Mouse (Mus musculus) hindbrain, embryonic 13.5 days (tissue): ENCODE data around the gene Fam72a. TPM values are rescaled to one million over a fixed set of nuclear protein-coding genes. Genes with fewer than 3 reads are reported as not detected.

Source experiments
- ATAC-seq: fragments of 200-750 bp; cut with Nextera tagmentation; 2 replicates; pipeline ENCODE4 v1.8.0; 2017; ENCODE audit warnings: moderate TSS enrichment; ENCODE audit not compliant: low FRiP score
- H3K27ac ChIP-seq: fragments of 300-500 bp; sonication (generic); 2 replicates; pipeline ENCODE4 v1.5.1; 2015; ENCODE audit warnings: inconsistent platforms, mild to moderate bottlenecking, moderate library complexity
- H3K27me3 ChIP-seq: fragments of 300-500 bp; sonication (generic); 2 replicates; pipeline ENCODE4 v1.6.1; 2015; ENCODE audit warnings: mild to moderate bottlenecking, inconsistent platforms
- H3K36me3 ChIP-seq: fragments of 300-500 bp; sonication (generic); 2 replicates; pipeline ENCODE4 v1.6.1; 2015; ENCODE audit warnings: mild to moderate bottlenecking, inconsistent platforms
- H3K4me1 ChIP-seq: fragments of 300-500 bp; sonication (generic); replicated peaks from 2 replicates; pipeline ENCODE4 v1.6.1; 2015; ENCODE audit warnings: inconsistent platforms
- H3K4me2 ChIP-seq: fragments of 300-500 bp; sonication (generic); 2 replicates; pipeline ENCODE4 v1.6.1; 2015; ENCODE audit warnings: inconsistent platforms, mild to moderate bottlenecking, moderate library complexity
- H3K4me3 ChIP-seq: fragments of 300-500 bp; sonication (generic); 2 replicates; pipeline ENCODE4 v1.5.1; 2015; ENCODE audit warnings: mild to moderate bottlenecking, inconsistent platforms
- H3K9ac ChIP-seq: fragments of 300-500 bp; sonication (generic); 2 replicates; pipeline ENCODE4 v1.6.1; 2015; ENCODE audit warnings: mild to moderate bottlenecking, inconsistent platforms
- H3K9me3 ChIP-seq: fragments of 300-500 bp; sonication (generic); 2 replicates; pipeline ENCODE4 v1.6.1; 2016; ENCODE audit warnings: inconsistent platforms
- whole genome bisulfite sequencing: fragments of 180-500 bp; shearing (Covaris S2); methylation state at CpG from one replicate; pipeline ENCODE4 v1.1.7; 2015; 5-methylcytosine and 5-hydroxymethylcytosine counted together
- polyA plus RNA-seq: library from polyadenylated mRNA; unstranded; fragments of >200 nt; fragmentation: Nextera tagmentation; extraction: Ambion mirVana; gene quantifications from 2 replicates; pipeline ENCODE4 v1.2.1, GENCODE M21; 2015

The Fam72a gene
- polyA plus RNA-seq, 1 experiment from 2014 or later = 1.1 TPM

GRCm38 (mm10) chr1:131511131-131511530, 16.6 kb upstream of the Fam72a start:
- no peaks in the 10 kb centered on the region for H3K9me3 ChIP-seq
- no peak overlapping the region for H3K9ac ChIP-seq
- no peak overlapping the region for H3K27ac ChIP-seq
- no peak overlapping the region for H3K4me2 ChIP-seq
- 0 out of 2 replicates have a peak, but pooled peaks cover 3% of the 10 kb centered on the region for H3K4me1 ChIP-seq
- no peaks in the 10 kb centered on the region for H3K27me3 ChIP-seq
- H3K4me3 ChIP-seq = no peak overlapping the region
- no peak for ATAC-seq
- no peaks in the 10 kb centered on the region for H3K36me3 ChIP-seq

GRCm38 (mm10) chr1:131511661-131512500, 15.8 kb upstream of the Fam72a start:
- H3K4me2 ChIP-seq = no peak overlapping the region
- no peak overlapping the region for H3K27ac ChIP-seq
- ATAC-seq = no peak
- no peaks in the 10 kb centered on the region for H3K27me3 ChIP-seq
- WGBS = 76% methylated on average over 3 of the region's 3 CpGs
- no peaks in the 10 kb centered on the region for H3K9me3 ChIP-seq
- no peak overlapping the region for H3K4me3 ChIP-seq
- H3K36me3 ChIP-seq = no peaks in the 10 kb centered on the region
- 0 out of 2 replicates have a peak, but pooled peaks cover 3% of the 10 kb centered on the region for H3K4me1 ChIP-seq
- no peak overlapping the region for H3K9ac ChIP-seq

GRCm38 (mm10) chr1:131513136-131513535, 14.6 kb upstream of the Fam72a start:
- 94% methylated on average over 2 of the region's 2 CpGs for WGBS
- Histone ChIP-seq H3K9me3 (no peaks in the 10 kb centered on the region), H3K4me1 (0 out of 2 replicates have a peak, but pooled peaks cover 3% of the 10 kb centered on the region), H3K36me3 (no peaks in the 10 kb centered on the region), H3K27ac (no peak overlapping the region), H3K4me3 (no peak overlapping the region), H3K27me3 (no peaks in the 10 kb centered on the region), H3K4me2 (no peak overlapping the region), H3K9ac (no peak overlapping the region)
- ATAC-seq = no peak

- WGBS = 83% methylated on average over 1 of the region's 1 CpGs
- Histone ChIP-seq H3K9me3 (no peaks in the 10 kb centered on the region), H3K4me2 (no peak overlapping the region), H3K4me1 (0 out of 2 replicates have a peak, but pooled peaks cover 3% of the 10 kb centered on the region), H3K36me3 (no peaks in the 10 kb centered on the region), H3K27ac (no peak overlapping the region), H3K9ac (no peak overlapping the region), H3K4me3 (no peak overlapping the region), H3K27me3 (no peaks in the 10 kb centered on the region)
- ATAC-seq = no peak
These were observed 13.5 kb upstream of the Fam72a start for GRCm38 (mm10) chr1:131514197-131514596.

GRCm38 (mm10) chr1:131516588-131516987, 11.1 kb upstream of the Fam72a start:
- 94% methylated on average over 3 of the region's 3 CpGs for WGBS

GRCm38 (mm10) chr1:131523794-131524193, 3.9 kb upstream of the Fam72a start:
- peak overlapping the region; percentile 92 for H3K4me2 ChIP-seq
- H3K27ac ChIP-seq = no peak overlapping the region
- H3K4me1 ChIP-seq = peaks cover 55% of the 10 kb centered on the region
- H3K9me3 ChIP-seq = no peaks in the 10 kb centered on the region
- H3K4me3 ChIP-seq = peak overlapping the region; percentile 77
- no peaks in the 10 kb centered on the region for H3K36me3 ChIP-seq
- WGBS = 33% methylated on average over 3 of the region's 3 CpGs
- H3K9ac ChIP-seq = peak overlapping the region; percentile 87
- H3K27me3 ChIP-seq = no peaks in the 10 kb centered on the region
- ATAC-seq = no peak

More at GRCm38 (mm10) chr1:131516588-131516987, 11.1 kb upstream of the Fam72a start:
- H3K27me3 ChIP-seq = no peaks in the 10 kb centered on the region
- no peak overlapping the region for H3K4me3 ChIP-seq
- peaks cover 16% of the 10 kb centered on the region for H3K4me1 ChIP-seq
- H3K27ac ChIP-seq = no peak overlapping the region
- H3K36me3 ChIP-seq = no peaks in the 10 kb centered on the region
- H3K9me3 ChIP-seq = no peaks in the 10 kb centered on the region
- H3K4me2 ChIP-seq = no peak overlapping the region
- no peak for ATAC-seq
- H3K9ac ChIP-seq = no peak overlapping the region

- H3K9ac ChIP-seq = peak overlapping the region; percentile 87
- no peak for ATAC-seq
- H3K27me3 ChIP-seq = no peaks in the 10 kb centered on the region
- no peaks in the 10 kb centered on the region for H3K36me3 ChIP-seq
- H3K4me2 ChIP-seq = peak overlapping the region; percentile 92
- H3K27ac ChIP-seq = peak overlapping the region; percentile 94
- WGBS = under 1% methylated on average over 26 of the region's 26 CpGs
- no peaks in the 10 kb centered on the region for H3K9me3 ChIP-seq
- peak overlapping the region; percentile 77 for H3K4me3 ChIP-seq
- H3K4me1 ChIP-seq = peaks cover 59% of the 10 kb centered on the region
These were observed 2.6 kb upstream of the Fam72a start for GRCm38 (mm10) chr1:131525101-131525585.

- Histone ChIP-seq H3K4me3 (peak overlapping the region; percentile 77), H3K4me1 (peaks cover 57% of the 10 kb centered on the region), H3K9ac (peak overlapping the region; percentile 87), H3K9me3 (no peaks in the 10 kb centered on the region), H3K27ac (peak overlapping the region; percentile 94), H3K4me2 (peak overlapping the region; percentile 92), H3K36me3 (no peaks in the 10 kb centered on the region), H3K27me3 (no peaks in the 10 kb centered on the region)
- ATAC-seq = no peak
- under 1% methylated on average over 41 of the region's 41 CpGs for WGBS
These were observed 2.0 kb upstream of the Fam72a start for GRCm38 (mm10) chr1:131525586-131526271.

GRCm38 (mm10) chr1:131526371-131527270, 1.1 kb upstream of the Fam72a start:
- Histone ChIP-seq H3K27ac (peak overlapping the region; percentile 94), H3K27me3 (no peaks in the 10 kb centered on the region), H3K4me1 (peaks cover 52% of the 10 kb centered on the region), H3K4me3 (peak overlapping the region; percentile 77), H3K9ac (peak overlapping the region; percentile 87), H3K36me3 (no peaks in the 10 kb centered on the region), H3K9me3 (no peaks in the 10 kb centered on the region), H3K4me2 (peak overlapping the region; percentile 92)
- under 1% methylated on average over 81 of the region's 81 CpGs for WGBS
- peak; percentile 44; the same call in 1 of the 2 replicates for ATAC-seq

- Histone ChIP-seq H3K27me3 (no peaks in the 10 kb centered on the region), H3K36me3 (no peaks in the 10 kb centered on the region), H3K4me2 (peak overlapping the region; percentile 99), H3K4me3 (peak overlapping the region; percentile 77), H3K9me3 (no peaks in the 10 kb centered on the region), H3K9ac (peak overlapping the region; percentile 60; the same call in 1 of the 2 replicates), H3K4me1 (peaks cover 38% of the 10 kb centered on the region), H3K27ac (peak overlapping the region; percentile 74; the same call in 1 of the 2 replicates)
- 0% methylated on average over 34 of the region's 34 CpGs for WGBS
- no peak for ATAC-seq
These were observed 391 bp downstream of the Fam72a start for GRCm38 (mm10) chr1:131528081-131528507.

GRCm38 (mm10) chr1:131528561-131529166, 961 bp downstream of the Fam72a start:
- 2% methylated on average over 9 of the region's 9 CpGs for WGBS
- peak overlapping the region; percentile 99 for H3K4me2 ChIP-seq
- H3K4me1 ChIP-seq = peaks cover 33% of the 10 kb centered on the region
- peak overlapping the region; percentile 77 for H3K4me3 ChIP-seq
- no peak for ATAC-seq
- H3K36me3 ChIP-seq = no peaks in the 10 kb centered on the region
- H3K27ac ChIP-seq = no peak overlapping the region
- H3K27me3 ChIP-seq = no peaks in the 10 kb centered on the region
- no peaks in the 10 kb centered on the region for H3K9me3 ChIP-seq
- peak overlapping the region; percentile 60; the same call in 1 of the 2 replicates for H3K9ac ChIP-seq
